Mouse (Mus musculus) kidney, adult 2 months (tissue): ENCODE results near the gene Lcn9. TPM values are rescaled to one million over a fixed set of nuclear protein-coding genes. Genes with fewer than 3 reads are reported as not detected.

Experiments
- DNase-seq: peaks from one replicate; pipeline ENCODE4 v3.0.0; 2021
- H3K27ac ChIP-seq: fragments of 200-500 bp; 2 replicates; pipeline ENCODE4 v1.5.1; 2012; ENCODE audit warnings: low read depth, low read length, control low read depth, inconsistent platforms; ENCODE audit not compliant: insufficient read depth
- H3K27me3 ChIP-seq: fragments of 200-500 bp; replicated peaks from 2 replicates; pipeline ENCODE4 v1.6.1; 2012; ENCODE audit warnings: mild to moderate bottlenecking, moderate library complexity, low read length, inconsistent platforms; ENCODE audit not compliant: control insufficient read depth, insufficient read depth
- H3K36me3 ChIP-seq: fragments of 200-500 bp; 2 replicates; pipeline ENCODE4 v1.6.1; 2012; ENCODE audit warnings: mild to moderate bottlenecking, moderate library complexity, low read length, inconsistent platforms; ENCODE audit not compliant: control insufficient read depth, insufficient read depth
- H3K4me1 ChIP-seq: fragments of 200-500 bp; 2 replicates; pipeline ENCODE4 v1.6.1; 2011; ENCODE audit warnings: low read length; ENCODE audit not compliant: control insufficient read depth, insufficient read depth
- H3K4me3 ChIP-seq: fragments of 200-500 bp; 2 replicates; pipeline ENCODE4 v1.5.1; 2011; ENCODE audit warnings: mild to moderate bottlenecking, low read depth, low read length, control low read depth; ENCODE audit not compliant: insufficient read depth
- CTCF ChIP-seq: fragments of 200-500 bp; conservative IDR thresholded peaks from 2 replicates; pipeline ENCODE4 v1.5.1; 2011; ENCODE audit warnings: low read depth, mild to moderate bottlenecking, control low read depth, low read length, moderate library complexity, mixed read lengths; ENCODE audit not compliant: insufficient read depth, insufficient read length
- POLR2A ChIP-seq: fragments of 200-500 bp; IDR thresholded peaks from one replicate; pipeline ENCODE4 v1.6.1; 2011; ENCODE audit warnings: low read depth, low read length, control low read depth
- whole genome bisulfite sequencing: fragments of 180-500 bp; shearing (Covaris S2); methylation state at CpG from one replicate; pipeline ENCODE4 v1.1.7; 2018; 5-methylcytosine and 5-hydroxymethylcytosine counted together
- polyA plus RNA-seq: library from polyadenylated mRNA; depleted of rRNA; stranded (reverse); fragments of >200 nt; gene quantifications from 2 replicates; pipeline ENCODE4 v1.2.3, GENCODE M21; 2012; rRNA removed

Gene Lcn9
- polyA plus RNA-seq, 1 experiment: not detected

DNA sequence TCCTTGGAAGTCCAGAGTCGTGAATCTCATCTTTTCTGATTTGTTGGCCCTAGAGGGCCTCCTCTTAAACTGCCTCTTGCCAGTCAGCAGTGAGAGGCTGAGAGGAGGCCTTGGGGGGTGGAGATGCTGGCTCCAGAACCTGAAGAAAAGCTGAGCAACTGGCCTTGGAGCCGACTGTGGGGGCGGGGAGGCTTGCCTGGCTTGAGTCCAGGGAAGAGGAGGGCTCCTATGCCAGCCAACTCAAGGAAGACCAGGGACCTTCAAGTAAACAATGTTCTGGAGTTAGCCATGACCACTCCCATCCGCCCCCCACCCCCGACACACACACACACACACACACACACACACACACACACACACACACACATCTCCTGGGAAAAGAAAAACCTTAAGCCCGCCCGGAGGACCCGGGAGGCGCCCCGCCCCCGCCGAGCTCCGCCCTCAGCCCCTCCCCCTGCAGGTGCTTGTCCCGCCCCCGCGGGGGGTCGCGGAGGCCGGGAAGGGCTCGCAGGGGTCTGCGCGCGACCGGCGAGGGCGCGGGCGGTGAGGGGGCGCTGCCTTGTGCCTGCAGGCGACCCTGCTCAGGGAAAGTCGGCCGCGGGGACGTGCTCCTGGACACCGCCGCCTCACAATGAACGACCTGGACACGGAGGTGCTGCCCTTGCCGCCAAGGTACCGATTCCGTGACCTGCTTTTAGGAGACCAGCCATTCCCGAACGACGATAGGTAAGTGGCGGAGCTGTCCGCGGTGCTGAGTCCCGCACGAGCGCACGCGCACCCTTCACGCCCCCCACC is 40.6 kb downstream of the Lcn9 start, which contains the start of gene Kcnt1:
Kcnt1 (plus strand) TSS at position 398 of the 795 bp plus-strand sequence.
- H3K27me3 ChIP-seq: no peaks in the 10 kb centered on the region
- peak within 1 kb of the TSS; percentile 37; the same call in 1 of the 2 replicates for H3K27ac ChIP-seq
- peak; percentile 57 for DNase-seq
- 1% methylated on average over 51 of the region's 53 CpGs for WGBS
- no peaks in the 10 kb centered on the region; the same call in 1 of the 2 replicates for H3K4me1 ChIP-seq
- no peak for TF ChIP-seq POLR2A
- no peak for TF ChIP-seq CTCF
- H3K4me3 ChIP-seq: peak within 1 kb of the TSS; percentile 40
- no peaks in the 10 kb centered on the region for H3K36me3 ChIP-seq

DNA sequence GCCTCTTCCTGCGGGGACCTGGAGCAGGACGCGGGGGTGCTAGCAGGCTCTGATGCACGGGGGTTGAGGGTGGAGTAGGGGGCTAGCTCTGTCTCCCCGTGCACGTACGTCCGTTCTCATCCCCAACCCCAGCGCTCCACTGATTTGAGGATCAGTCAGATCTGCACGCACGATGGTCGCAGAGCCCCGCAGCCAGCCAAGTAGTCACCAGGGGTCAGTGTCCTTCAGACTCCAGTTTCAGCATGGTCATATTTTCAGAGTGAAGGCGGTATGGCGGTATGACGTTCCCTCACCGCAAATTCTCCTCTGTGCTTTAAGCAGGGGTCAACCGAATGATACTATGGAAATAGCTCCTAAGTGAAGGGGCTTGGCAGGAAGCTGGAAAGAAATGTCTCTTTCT is 41.3 kb downstream of the Lcn9 start:
- Histone ChIP-seq H3K4me1 (no peaks in the 10 kb centered on the region; the same call in 1 of the 2 replicates), H3K27me3 (no peaks in the 10 kb centered on the region), H3K27ac (no peak overlapping the region; the same call in 1 of the 2 replicates), H3K36me3 (no peaks in the 10 kb centered on the region), H3K4me3 (peak overlapping the region; percentile 28; the same call in 1 of the 2 replicates)
- TF ChIP-seq POLR2A (no peak), CTCF (no peak)
- 3% methylated on average over 18 of the region's 18 CpGs for WGBS
- no peak for DNase-seq

- WGBS: 12% methylated on average over 4 of the region's 4 CpGs
- Histone ChIP-seq H3K4me3 (no peak overlapping the region), H3K4me1 (no peaks in the 10 kb centered on the region; the same call in 1 of the 2 replicates), H3K27me3 (no peaks in the 10 kb centered on the region), H3K27ac (no peak overlapping the region), H3K36me3 (no peaks in the 10 kb centered on the region)
- TF ChIP-seq POLR2A: no peak
- no peak for TF ChIP-seq CTCF
- no peak for DNase-seq
These were observed 42.5 kb downstream of the Lcn9 start for GRCm38 (mm10) chr2:25865412-25865811.

DNA sequence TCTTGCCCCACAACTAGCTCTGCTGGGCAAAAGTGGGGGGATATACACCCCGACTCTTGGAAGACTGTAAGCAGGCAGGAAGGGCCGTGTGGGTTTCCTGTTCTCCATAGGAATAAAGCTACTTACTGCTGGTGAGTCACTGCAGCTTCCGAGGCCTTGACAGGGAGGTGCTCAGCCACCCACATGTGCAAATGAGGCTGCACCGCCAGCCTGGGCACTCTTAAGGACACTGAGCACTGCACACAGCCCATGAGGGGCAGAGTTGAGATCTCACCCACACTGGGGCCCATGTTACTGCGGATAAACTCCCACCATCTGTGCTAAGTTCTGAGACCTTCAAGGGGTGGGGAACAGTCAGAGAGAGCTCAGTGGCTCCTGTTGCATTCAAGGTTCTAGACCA is 43.7 kb downstream of the Lcn9 start:
- WGBS: 60% methylated on average over 5 of the region's 5 CpGs
- H3K4me1 ChIP-seq: no peaks in the 10 kb centered on the region; the same call in 1 of the 2 replicates
- H3K27ac ChIP-seq: no peak overlapping the region
- H3K27me3 ChIP-seq: no peaks in the 10 kb centered on the region
- no peak for DNase-seq
- TF ChIP-seq POLR2A (no peak), CTCF (no peak)
- no peak overlapping the region for H3K4me3 ChIP-seq
- no peaks in the 10 kb centered on the region for H3K36me3 ChIP-seq

Other genes starting within 250 kb of the Lcn9 start
- gene Mamdc4, start 248.3 kb upstream of the Lcn9 start, polyA plus RNA-seq: 1.3 and 2.3 TPM in 2 replicates
- gene Phpt1, start 247.9 kb upstream of the Lcn9 start, polyA plus RNA-seq: 74.9 and 92.3 TPM in 2 replicates
- 0.36 and 0.62 TPM in 2 replicates for gene Ajm1, start 241.4 kb upstream of the Lcn9 start, polyA plus RNA-seq
- 53.8 and 58.9 TPM in 2 replicates for gene Rabl6, start 214.6 kb upstream of the Lcn9 start, polyA plus RNA-seq
- gene Ccdc183, start 205.5 kb upstream of the Lcn9 start, polyA plus RNA-seq: 0.03 TPM in 1 of 2 replicates, not detected in the other
- gene Tmem141, start 201.1 kb upstream of the Lcn9 start, polyA plus RNA-seq: 37.7 and 43.2 TPM in 2 replicates
- gene Fcna, start 195.1 kb upstream of the Lcn9 start, polyA plus RNA-seq: 1.7 and 3.4 TPM in 2 replicates
- gene Lcn8, start 170.0 kb upstream of the Lcn9 start, polyA plus RNA-seq: not detected in 2 replicates
- gene Lcn5, start 165.2 kb upstream of the Lcn9 start, polyA plus RNA-seq: not detected in 2 replicates
- not detected in 2 replicates for gene Lcn6, start 146.4 kb upstream of the Lcn9 start, polyA plus RNA-seq
- gene Lcn10, start 140.4 kb upstream of the Lcn9 start, polyA plus RNA-seq: not detected in 2 replicates
- not detected in 2 replicates for gene Obp2a, start 123.1 kb upstream of the Lcn9 start, polyA plus RNA-seq
- 14.0 and 14.2 TPM in 2 replicates for gene Bmyc, start 116.4 kb upstream of the Lcn9 start, polyA plus RNA-seq
- not detected in 2 replicates for gene Obp2b, start 86.1 kb upstream of the Lcn9 start, polyA plus RNA-seq
- not detected in 2 replicates for gene Lcn3, start 57.6 kb upstream of the Lcn9 start, polyA plus RNA-seq
- not detected in 2 replicates for gene Lcn11, start 46.1 kb upstream of the Lcn9 start, polyA plus RNA-seq
- gene Gm13539, start 40.9 kb upstream of the Lcn9 start, polyA plus RNA-seq: not detected in 2 replicates
- gene Glt6d1, start 7.3 kb upstream of the Lcn9 start, polyA plus RNA-seq: not detected in 2 replicates
- gene Sohlh1, start 24.1 kb downstream of the Lcn9 start, polyA plus RNA-seq: 0.06 TPM in 1 of 2 replicates, not detected in the other
- 36.1 and 47.1 TPM in 2 replicates for gene Kcnt1, start 40.6 kb downstream of the Lcn9 start, polyA plus RNA-seq
- gene Camsap1, start 160.1 kb downstream of the Lcn9 start, polyA plus RNA-seq: 6.3 and 7.1 TPM in 2 replicates
- gene Ubac1, start 198.6 kb downstream of the Lcn9 start, polyA plus RNA-seq: 63.4 and 65.8 TPM in 2 replicates